Mouse (Mus musculus) megakaryocyte, embryonic 14.5 days (primary cell): ENCODE data around the gene Zdhhc13.

Experiments
- FLI1 ChIP-seq: IDR thresholded peaks from 2 replicates; pipeline ENCODE4 v1.6.1; 2012; ENCODE audit warnings: low read length, inconsistent platforms, mixed read lengths
- GATA1 ChIP-seq: IDR thresholded peaks from 3 replicates; pipeline ENCODE4 v1.6.1; 2012; ENCODE audit warnings: mixed read lengths, low read length, inconsistent platforms, borderline replicate concordance

DNA sequence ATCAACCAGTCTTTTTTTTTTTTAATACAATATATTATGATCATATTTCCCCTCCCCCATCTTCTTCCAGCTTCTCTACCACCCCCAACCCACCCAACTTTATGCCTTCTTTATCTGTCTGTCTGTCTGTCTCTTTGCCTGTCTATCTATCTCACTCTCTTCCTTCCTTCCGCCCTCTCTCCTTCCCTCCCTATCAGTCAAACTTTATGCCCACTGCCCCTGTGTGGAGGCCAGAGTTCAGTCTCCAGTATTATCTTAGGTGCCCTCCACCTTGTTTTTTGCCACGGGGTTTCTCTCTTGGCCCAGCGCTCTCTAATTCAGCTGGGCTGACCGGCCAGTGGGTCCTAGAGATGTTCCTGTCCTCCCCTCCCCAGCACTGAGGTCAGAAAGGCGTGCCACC, 37.6 kb upstream of the Zdhhc13 start:
- no peak for TF ChIP-seq FLI1
- TF ChIP-seq GATA1, result no peak
